26 mouse cellular contexts compared by ENCODE assay signal in genomic region chr10:68040394-68040793, GRCm38 (mm10).
"Had no signal": no experiment of that assay in that cellular context is flagged by ENCODE, and none has a peak within 500 bp of the region (broad histone marks: within the 10 kb centered on the region; RNA-seq: fewer than 3 reads in every experiment).

No protein-coding gene starts in this region.

- H3K4me2 ChIP-seq: embryonic facial prominence, embryonic 12.5 days; embryonic facial prominence, embryonic 13.5 days; embryonic facial prominence, embryonic 15.5 days; forebrain, embryonic 13.5 days; forebrain, embryonic 15.5 days had no signal

- H3K36me3 ChIP-seq: embryonic facial prominence, embryonic 15.5 days; forebrain, embryonic 15.5 days had no signal

- H3K27me3 ChIP-seq: embryonic facial prominence, embryonic 12.5 days; embryonic facial prominence, embryonic 13.5 days; embryonic facial prominence, embryonic 15.5 days; forebrain, embryonic 12.5 days; forebrain, embryonic 13.5 days; forebrain, embryonic 15.5 days had no signal

- H3K4me1 ChIP-seq: embryonic facial prominence, embryonic 12.5 days; embryonic facial prominence, embryonic 15.5 days had no signal

- H3K4me3 ChIP-seq: embryonic facial prominence, embryonic 10.5 days; embryonic facial prominence, embryonic 12.5 days; embryonic facial prominence, embryonic 13.5 days; embryonic facial prominence, embryonic 15.5 days; erythroblast, embryonic 14.5 days; forebrain, embryonic 10.5 days; forebrain, embryonic 12.5 days; forebrain, embryonic 13.5 days; forebrain, embryonic 15.5 days; gastrocnemius, adult 2 months; heart, adult 2 months; heart, embryonic 10.5 days had no signal

- H3K9ac ChIP-seq: embryonic facial prominence, embryonic 12.5 days; embryonic facial prominence, embryonic 13.5 days; embryonic facial prominence, embryonic 15.5 days; forebrain, embryonic 12.5 days; forebrain, embryonic 13.5 days; forebrain, embryonic 15.5 days; forebrain, postnatal 0 days had no signal

- DNase-seq: cerebellum, adult 8-10 months; cerebellum, adult 9-10 months; cerebellum, adult 9-11 months; cerebellum, postnatal 10 days; cerebellum, postnatal 25 days; cerebellum, postnatal 36 days; embryo, embryonic 11 days; forebrain, postnatal 0 days; gastrocnemius, adult 2 months; gastrocnemius, postnatal 10 days; gastrocnemius, postnatal 14 days; gastrocnemius, postnatal 25 days; gastrocnemius, postnatal 36 days; heart, adult 18-20 months; heart, adult 2 months had no signal

- ATAC-seq: forebrain, embryonic 13.5 days; forebrain, embryonic 14.5 days had no signal

- H3K9me3 ChIP-seq: embryonic facial prominence, embryonic 10.5 days; embryonic facial prominence, embryonic 12.5 days; embryonic facial prominence, embryonic 13.5 days; embryonic facial prominence, embryonic 15.5 days; forebrain, embryonic 12.5 days; forebrain, embryonic 13.5 days; forebrain, embryonic 15.5 days; heart, embryonic 10.5 days had no signal

- H3K27ac ChIP-seq: embryonic facial prominence, embryonic 10.5 days; embryonic facial prominence, embryonic 12.5 days; embryonic facial prominence, embryonic 13.5 days; forebrain, embryonic 10.5 days; gastrocnemius, adult 2 months; heart, adult 2 months; heart, embryonic 10.5 days had no signal
